Mouse (Mus musculus) limb, embryonic 11.5 days (tissue): ENCODE data around the gene Cntln. TPM values are rescaled to one million over a fixed set of nuclear protein-coding genes. Genes with fewer than 3 reads are reported as not detected.
A peak's percentile ranks its signal among the peaks of the same experiment; 100 is the strongest.

Source experiments
- ATAC-seq: fragments of 200-750 bp; cut with Nextera tagmentation; 2 replicates; pipeline ENCODE4 v1.8.0; 2017; ENCODE audit warnings: low read depth; ENCODE audit not compliant: insufficient number of reproducible peaks, low FRiP score, low TSS enrichment
- DNase-seq: peaks from one replicate; pipeline ENCODE4 v3.0.0-alpha.2; 2015; ENCODE audit warnings: low spot score
- H3K27ac ChIP-seq: fragments of 300-500 bp; sonication (generic); replicated peaks from 2 replicates; pipeline ENCODE4 v1.5.1; 2014; ENCODE audit warnings: low read depth, mild to moderate bottlenecking, low read length
- H3K27me3 ChIP-seq: fragments of 300-500 bp; sonication (generic); 2 replicates; pipeline ENCODE4 v1.6.1; 2014; ENCODE audit warnings: mild to moderate bottlenecking, low read length, mixed read lengths; ENCODE audit not compliant: control insufficient read depth, insufficient read depth
- H3K36me3 ChIP-seq: fragments of 300-500 bp; sonication (generic); 2 replicates; pipeline ENCODE4 v1.6.1; 2014; ENCODE audit warnings: mild to moderate bottlenecking, low read length, moderate library complexity, mixed read lengths; ENCODE audit not compliant: control insufficient read depth, insufficient read depth
- H3K4me1 ChIP-seq: fragments of 300-500 bp; sonication (generic); 2 replicates; pipeline ENCODE4 v1.6.1; 2014; ENCODE audit warnings: low read length, mixed read lengths; ENCODE audit not compliant: control insufficient read depth, insufficient read depth
- H3K4me2 ChIP-seq: fragments of 300-500 bp; sonication (generic); 2 replicates; pipeline ENCODE4 v1.6.1; 2014; ENCODE audit warnings: low read depth, mild to moderate bottlenecking, moderate library complexity; ENCODE audit not compliant: severe bottlenecking
- H3K4me3 ChIP-seq: fragments of 300-500 bp; sonication (generic); 2 replicates; pipeline ENCODE4 v1.5.1; 2014; ENCODE audit warnings: low read depth, low read length
- H3K9ac ChIP-seq: fragments of 300-500 bp; sonication (generic); 2 replicates; pipeline ENCODE4 v1.6.1; 2014; ENCODE audit warnings: mild to moderate bottlenecking, low read length
- H3K9me3 ChIP-seq: fragments of 300-500 bp; sonication (generic); 2 replicates; pipeline ENCODE4 v1.6.1; 2016; ENCODE audit warnings: low read length; ENCODE audit not compliant: control insufficient read depth
- WGBS: fragments of 180-500 bp; shearing (Covaris S2); extraction: QIAGEN DNeasy Blood & Tissue Kit; methylation state at CpG from one replicate; pipeline ENCODE4 v1.1.7; 2014; 5-methylcytosine and 5-hydroxymethylcytosine counted together
- polyA plus RNA-seq: library from polyadenylated mRNA; unstranded; fragments of >200 nt; fragmentation: Nextera tagmentation; extraction: Ambion mirVana; gene quantifications from 2 replicates; pipeline ENCODE4 v1.2.1, GENCODE M21; 2014

The Cntln gene
- polyA plus RNA-seq, 1 experiment from 2014 or later: 13.0 TPM

- DNase-seq: no peak
- H3K9me3 ChIP-seq: no peaks in the 10 kb centered on the region
- H3K4me3 ChIP-seq: no peak overlapping the region
- no peaks in the 10 kb centered on the region for H3K36me3 ChIP-seq
- no peaks in the 10 kb centered on the region for H3K27me3 ChIP-seq
- 63% methylated on average over 2 of the region's 2 CpGs for WGBS
- no peak overlapping the region for H3K4me2 ChIP-seq
- no peak overlapping the region for H3K27ac ChIP-seq
- no peak overlapping the region for H3K9ac ChIP-seq
- no peaks in the 10 kb centered on the region for H3K4me1 ChIP-seq
- ATAC-seq: no peak
These were observed 177.6 kb downstream of the Cntln start for GRCm38 (mm10) chr4:85061676-85062075.

- Histone ChIP-seq H3K4me2 (no peak overlapping the region), H3K27ac (no peak overlapping the region), H3K9me3 (no peaks in the 10 kb centered on the region), H3K27me3 (no peaks in the 10 kb centered on the region), H3K36me3 (no peaks in the 10 kb centered on the region), H3K4me3 (no peak overlapping the region), H3K9ac (no peak overlapping the region), H3K4me1 (no peaks in the 10 kb centered on the region)
- ATAC-seq (no peak), DNase-seq (no peak)
- 81% methylated on average over 4 of the region's 4 CpGs for whole genome bisulfite sequencing
These were observed 211.9 kb downstream of the Cntln start for GRCm38 (mm10) chr4:85096033-85096432.

- peak; percentile 83 for DNase-seq
- Histone ChIP-seq H3K36me3 (no peaks in the 10 kb centered on the region), H3K4me1 (no peaks in the 10 kb centered on the region), H3K9ac (no peak overlapping the region), H3K4me3 (no peak overlapping the region), H3K4me2 (no peak overlapping the region), H3K9me3 (no peaks in the 10 kb centered on the region), H3K27ac (no peak overlapping the region), H3K27me3 (no peaks in the 10 kb centered on the region)
- WGBS: 13% methylated on average over 7 of the region's 7 CpGs
- no peak for ATAC-seq
These were observed 212.6 kb downstream of the Cntln start for GRCm38 (mm10) chr4:85096682-85097081.

GRCm38 (mm10) chr4:85102168-85102567, 218.1 kb downstream of the Cntln start:
- Histone ChIP-seq H3K4me1 (no peaks in the 10 kb centered on the region), H3K4me3 (no peak overlapping the region), H3K27ac (no peak overlapping the region), H3K9ac (no peak overlapping the region), H3K9me3 (no peaks in the 10 kb centered on the region), H3K27me3 (no peaks in the 10 kb centered on the region), H3K36me3 (no peaks in the 10 kb centered on the region), H3K4me2 (no peak overlapping the region)
- ATAC-seq (no peak), DNase-seq (no peak)
- 92% methylated on average over 4 of the region's 4 CpGs for WGBS

GRCm38 (mm10) chr4:85106416-85106815, 222.3 kb downstream of the Cntln start:
- H3K4me3 ChIP-seq: no peak overlapping the region
- H3K9me3 ChIP-seq: no peaks in the 10 kb centered on the region
- H3K9ac ChIP-seq: no peak overlapping the region
- DNase-seq (no peak), ATAC-seq (no peak)
- 86% methylated on average over 1 of the region's 1 CpGs for WGBS
- H3K4me2 ChIP-seq: no peak overlapping the region
- no peaks in the 10 kb centered on the region for H3K4me1 ChIP-seq
- no peak overlapping the region for H3K27ac ChIP-seq
- H3K36me3 ChIP-seq: no peaks in the 10 kb centered on the region
- H3K27me3 ChIP-seq: no peaks in the 10 kb centered on the region

DNA sequence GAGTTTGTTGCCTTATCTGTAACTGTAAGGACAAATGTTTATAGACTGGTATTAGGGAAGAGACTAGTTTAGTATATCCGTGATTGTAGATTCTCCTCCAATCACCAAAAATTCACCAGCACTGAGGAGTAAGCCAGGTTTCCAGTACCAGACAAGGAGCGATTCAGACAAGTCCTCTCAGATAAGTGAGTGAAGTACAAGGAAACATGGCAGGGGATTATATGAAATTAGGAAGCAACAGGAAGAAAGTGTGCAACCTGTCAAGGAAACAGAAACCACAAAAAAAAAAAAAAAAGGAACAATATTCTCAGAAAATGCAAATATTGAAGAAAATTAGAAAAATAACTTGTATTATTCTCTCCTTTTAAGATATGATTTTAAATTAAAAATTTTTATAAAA, 222.9 kb downstream of the Cntln start:
- Histone ChIP-seq H3K4me2 (no peak overlapping the region), H3K9me3 (no peaks in the 10 kb centered on the region), H3K4me1 (no peaks in the 10 kb centered on the region), H3K9ac (no peak overlapping the region), H3K4me3 (no peak overlapping the region), H3K36me3 (no peaks in the 10 kb centered on the region), H3K27ac (no peak overlapping the region), H3K27me3 (no peaks in the 10 kb centered on the region)
- ATAC-seq (no peak), DNase-seq (no peak)
- WGBS: 84% methylated on average over 2 of the region's 2 CpGs

DNA sequence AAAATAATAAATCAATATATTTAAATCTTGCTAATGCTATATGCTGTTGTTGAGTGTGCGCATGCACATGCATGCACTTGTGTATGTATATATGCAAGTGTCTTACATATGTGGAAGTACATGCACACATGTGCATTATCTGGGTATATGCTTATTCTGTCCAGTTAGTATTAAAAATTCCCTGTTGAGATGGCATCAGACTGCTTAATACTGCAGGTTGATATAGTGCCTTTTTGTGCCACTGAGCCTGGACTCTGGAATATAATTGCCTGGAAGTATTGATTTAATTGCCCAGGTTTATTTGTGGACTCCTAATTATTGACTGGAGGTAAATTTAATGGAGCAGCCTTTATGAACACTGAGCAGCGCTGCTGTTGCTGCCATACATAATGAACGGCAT, 236.2 kb downstream of the Cntln start:
- Histone ChIP-seq H3K27me3 (no peaks in the 10 kb centered on the region), H3K9me3 (no peaks in the 10 kb centered on the region), H3K4me1 (no peaks in the 10 kb centered on the region), H3K9ac (no peak overlapping the region), H3K4me3 (no peak overlapping the region), H3K36me3 (0 out of 2 replicates have a peak, but pooled peaks cover 2% of the 10 kb centered on the region), H3K4me2 (no peak overlapping the region), H3K27ac (no peak overlapping the region)
- ATAC-seq: no peak
- DNase-seq: no peak
- WGBS: 59% methylated on average over 3 of the region's 3 CpGs

DNA sequence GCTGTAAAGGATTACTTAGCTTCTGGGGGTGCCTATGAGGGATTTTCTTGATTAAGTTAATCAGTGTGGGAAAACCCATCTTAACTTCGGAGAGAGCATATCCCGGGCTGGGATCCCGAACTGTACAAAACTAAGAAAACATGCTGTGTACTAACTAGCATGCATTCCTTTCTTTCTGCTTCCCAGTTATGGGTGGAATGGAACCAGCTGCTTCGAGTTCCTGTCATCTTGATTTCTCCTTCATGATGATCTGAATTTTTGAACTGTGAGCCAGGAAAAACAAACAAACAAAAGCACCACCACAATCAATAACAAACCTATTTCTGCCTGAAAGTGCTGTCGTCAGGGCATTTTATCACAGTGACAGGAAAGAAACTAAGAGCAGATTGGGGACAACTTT, 265.6 kb downstream of the Cntln start:
- H3K4me3 ChIP-seq: no peak overlapping the region
- ATAC-seq: no peak
- no peak overlapping the region for H3K9ac ChIP-seq
- no peaks in the 10 kb centered on the region for H3K36me3 ChIP-seq
- 80% methylated on average over 5 of the region's 5 CpGs for WGBS
- no peak for DNase-seq
- no peaks in the 10 kb centered on the region for H3K9me3 ChIP-seq
- H3K27ac ChIP-seq: no peak overlapping the region
- H3K4me1 ChIP-seq: no peaks in the 10 kb centered on the region
- H3K4me2 ChIP-seq: no peak overlapping the region
- no peaks in the 10 kb centered on the region for H3K27me3 ChIP-seq

DNA sequence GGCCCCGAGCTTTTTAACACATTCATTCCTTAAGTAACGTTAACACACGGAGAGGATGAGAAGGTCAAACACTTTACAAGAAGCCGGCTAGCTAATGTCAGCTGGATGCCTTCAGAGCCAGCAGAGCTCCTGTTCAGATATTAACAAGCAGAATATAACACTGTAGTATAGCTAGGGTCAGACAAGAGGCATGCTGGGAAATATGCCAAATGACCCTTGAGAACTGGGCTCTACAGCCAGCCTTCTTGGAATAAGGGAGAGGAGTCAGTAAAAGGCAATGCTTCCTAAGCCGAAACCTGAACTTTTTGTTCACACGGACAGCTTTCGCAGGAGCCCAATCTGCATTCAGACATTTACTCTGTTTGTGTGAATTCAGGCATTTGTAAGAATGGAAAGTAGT, 267.8 kb downstream of the Cntln start:
- Histone ChIP-seq H3K9me3 (no peaks in the 10 kb centered on the region), H3K4me2 (no peak overlapping the region), H3K27me3 (no peaks in the 10 kb centered on the region), H3K27ac (no peak overlapping the region), H3K9ac (no peak overlapping the region), H3K4me1 (no peaks in the 10 kb centered on the region), H3K4me3 (no peak overlapping the region), H3K36me3 (no peaks in the 10 kb centered on the region)
- WGBS: 89% methylated on average over 7 of the region's 7 CpGs
- DNase-seq (no peak), ATAC-seq (no peak)
